Mouse (Mus musculus) thymus, postnatal 4 days (tissue): Measurements from ENCODE around the gene Asna1.

Experiments used
- DNase-seq: peaks from one replicate; pipeline ENCODE4 v3.0.0; 2021

The Asna1 gene

GRCm38 (mm10) chr8:85025098-85025932 lies at the start of gene Asna1:
Gene Asna1, minus strand, starts transcription at chr8:85025281.
- peak; percentile 86 for DNase-seq

DNA sequence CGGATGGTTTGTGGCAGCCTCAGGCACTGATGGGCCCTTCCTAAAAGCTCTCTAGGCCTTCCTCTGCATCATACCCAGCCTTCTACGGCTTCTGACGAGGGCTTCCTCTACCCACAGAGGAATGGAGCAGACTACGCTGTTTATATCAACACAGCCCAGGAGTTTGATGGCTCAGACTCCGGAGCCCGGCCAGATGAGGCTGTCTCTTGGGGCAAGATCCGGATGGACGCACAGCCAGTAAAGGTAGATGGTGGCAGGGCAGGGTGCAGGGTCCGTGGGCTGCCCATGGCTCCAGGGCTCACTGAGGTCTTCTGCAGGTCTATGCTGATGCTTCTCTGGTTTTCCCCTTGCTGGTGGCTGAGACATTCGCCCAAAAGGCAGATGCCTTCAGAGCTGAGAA lies 49.5 kb upstream of the Asna1 start:
- no peak for DNase-seq

DNA sequence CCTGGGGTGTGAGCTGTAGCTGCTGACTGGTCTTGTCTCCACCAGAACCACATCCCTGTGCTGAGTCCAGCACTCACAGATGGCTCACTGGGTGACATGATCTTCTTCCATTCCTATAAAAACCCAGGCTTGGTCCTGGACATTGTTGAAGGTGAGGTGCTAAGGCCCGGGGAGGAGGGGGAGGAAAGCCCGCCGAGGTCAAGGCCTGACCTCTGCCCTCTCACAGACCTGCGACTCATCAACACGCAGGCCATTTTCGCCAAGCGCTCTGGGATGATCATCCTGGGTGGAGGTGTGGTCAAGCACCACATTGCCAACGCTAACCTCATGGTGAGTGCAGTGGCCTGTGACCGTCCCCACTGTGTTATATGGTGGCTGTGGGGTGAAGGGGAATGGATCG lies 49.1 kb upstream of the Asna1 start:
- DNase-seq = no peak

DNA sequence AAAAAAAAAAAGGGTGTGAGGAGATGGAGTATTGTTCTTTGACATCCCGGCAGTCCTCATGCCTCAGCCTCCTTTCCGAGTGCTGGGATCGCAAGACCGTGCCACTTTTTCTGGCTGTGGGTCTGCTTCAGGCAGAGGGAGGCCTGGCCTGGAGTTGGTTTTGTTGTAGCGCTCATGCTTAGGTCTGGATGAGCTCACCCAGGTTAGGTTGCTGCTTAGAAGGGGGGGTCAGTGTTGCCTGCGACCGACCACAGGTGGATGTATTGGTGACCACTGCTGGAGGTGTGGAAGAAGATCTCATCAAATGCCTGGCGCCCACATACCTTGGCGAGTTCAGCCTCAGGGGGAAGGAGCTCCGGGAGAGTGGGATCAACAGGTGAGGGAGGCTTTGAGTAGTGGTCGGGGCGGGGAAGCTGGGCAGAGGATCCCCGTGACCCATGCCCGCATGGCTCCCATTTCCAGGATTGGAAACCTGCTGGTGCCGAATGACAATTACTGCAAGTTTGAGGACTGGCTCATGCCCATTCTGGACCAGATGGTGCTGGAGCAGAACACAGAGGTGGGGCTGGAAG lies 48.0 kb upstream of the Asna1 start:
- no peak for DNase-seq

DNA sequence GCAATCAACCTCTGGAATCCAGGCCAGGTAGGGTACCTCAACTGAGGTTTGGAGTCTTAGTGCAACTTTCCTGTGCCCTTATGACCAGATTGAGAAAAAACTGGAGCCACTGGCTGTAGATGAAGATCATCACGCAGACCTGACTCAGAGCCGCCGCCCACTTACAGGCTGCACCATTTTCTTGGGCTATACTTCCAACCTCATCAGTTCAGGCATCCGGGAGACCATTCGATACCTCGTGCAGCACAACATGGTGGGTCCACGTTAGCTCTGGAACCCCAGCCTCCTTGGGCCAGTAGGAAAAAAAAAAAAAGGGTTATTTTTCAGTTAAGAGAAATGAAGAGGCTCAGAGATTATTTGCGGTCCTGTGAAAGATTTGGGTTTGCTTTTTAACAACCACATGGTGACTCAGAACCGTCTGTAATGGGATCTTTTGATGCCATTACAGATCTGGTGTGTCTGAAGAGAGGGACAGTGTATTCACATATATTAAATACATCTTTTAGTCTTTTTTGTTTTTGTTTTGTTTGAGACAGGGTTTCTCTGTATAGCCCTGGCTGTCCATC lies 47.4 kb upstream of the Asna1 start:
- peak; percentile 43 for DNase-seq

GRCm38 (mm10) chr8:85071514-85072281 lies 46.6 kb upstream of the Asna1 start, which contains the start of gene Dhps:
Gene Dhps, plus strand, starts transcription at chr8:85071757.
- DNase-seq = peak; percentile 89

GRCm38 (mm10) chr8:85071041-85071440 lies 46.0 kb upstream of the Asna1 start:
- DNase-seq = no peak

GRCm38 (mm10) chr8:85067982-85068381 lies 42.9 kb upstream of the Asna1 start, which contains the start of gene Gm5741:
Gene Gm5741, minus strand, starts transcription at chr8:85067982.
- DNase-seq = no peak

DNA sequence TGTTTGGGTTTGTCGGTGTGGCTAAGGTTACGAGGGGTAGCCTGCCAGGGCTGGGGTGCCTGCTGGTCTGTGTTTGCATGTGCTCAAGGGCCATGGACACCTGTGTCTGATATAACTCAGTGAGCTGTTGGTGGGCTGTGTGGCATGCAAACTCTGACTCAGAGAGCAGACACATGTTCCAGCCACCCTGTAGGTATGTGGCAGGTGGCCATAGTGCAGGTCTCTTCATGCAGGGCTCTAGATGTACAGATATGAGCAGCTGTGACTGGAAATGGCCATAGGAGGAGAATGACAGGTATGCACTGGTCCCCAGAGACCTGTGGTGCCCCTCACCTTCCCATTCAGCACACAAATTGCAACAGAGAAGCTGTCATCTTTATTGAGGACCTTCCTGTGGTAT lies 42.1 kb upstream of the Asna1 start:
- no peak for DNase-seq

- no peak for DNase-seq
Observed at GRCm38 (mm10) chr8:85065213-85065612, 40.1 kb upstream of the Asna1 start.

DNA sequence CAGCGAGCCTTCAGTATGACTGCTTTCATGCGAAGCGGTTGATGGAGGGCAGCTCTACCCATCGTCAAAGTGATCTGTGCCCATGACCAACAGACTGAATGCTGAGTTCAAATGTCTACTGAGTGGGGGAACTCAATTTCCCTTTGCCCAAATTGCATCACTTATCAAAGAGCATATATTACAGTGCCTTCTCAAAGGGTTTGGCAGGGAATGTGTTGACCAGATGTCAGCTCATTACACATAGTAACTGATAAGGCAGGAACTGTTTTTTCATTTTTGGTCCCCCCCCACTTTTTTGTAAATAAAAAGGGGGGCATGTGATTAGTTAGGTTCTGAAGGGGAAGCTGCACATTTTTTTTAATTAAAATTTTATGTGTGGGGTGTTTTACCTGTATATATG lies 37.5 kb upstream of the Asna1 start:
- DNase-seq = no peak

GRCm38 (mm10) chr8:85059879-85060616 lies 35.0 kb upstream of the Asna1 start, which contains the start of gene Fbxw9:
Gene Fbxw9, plus strand, starts transcription at chr8:85060055.
- DNase-seq = peak; percentile 88

GRCm38 (mm10) chr8:85057367-85057766 lies 32.3 kb upstream of the Asna1 start:
- DNase-seq = no peak

GRCm38 (mm10) chr8:85043619-85044018 lies 18.5 kb upstream of the Asna1 start:
- no peak for DNase-seq

DNA sequence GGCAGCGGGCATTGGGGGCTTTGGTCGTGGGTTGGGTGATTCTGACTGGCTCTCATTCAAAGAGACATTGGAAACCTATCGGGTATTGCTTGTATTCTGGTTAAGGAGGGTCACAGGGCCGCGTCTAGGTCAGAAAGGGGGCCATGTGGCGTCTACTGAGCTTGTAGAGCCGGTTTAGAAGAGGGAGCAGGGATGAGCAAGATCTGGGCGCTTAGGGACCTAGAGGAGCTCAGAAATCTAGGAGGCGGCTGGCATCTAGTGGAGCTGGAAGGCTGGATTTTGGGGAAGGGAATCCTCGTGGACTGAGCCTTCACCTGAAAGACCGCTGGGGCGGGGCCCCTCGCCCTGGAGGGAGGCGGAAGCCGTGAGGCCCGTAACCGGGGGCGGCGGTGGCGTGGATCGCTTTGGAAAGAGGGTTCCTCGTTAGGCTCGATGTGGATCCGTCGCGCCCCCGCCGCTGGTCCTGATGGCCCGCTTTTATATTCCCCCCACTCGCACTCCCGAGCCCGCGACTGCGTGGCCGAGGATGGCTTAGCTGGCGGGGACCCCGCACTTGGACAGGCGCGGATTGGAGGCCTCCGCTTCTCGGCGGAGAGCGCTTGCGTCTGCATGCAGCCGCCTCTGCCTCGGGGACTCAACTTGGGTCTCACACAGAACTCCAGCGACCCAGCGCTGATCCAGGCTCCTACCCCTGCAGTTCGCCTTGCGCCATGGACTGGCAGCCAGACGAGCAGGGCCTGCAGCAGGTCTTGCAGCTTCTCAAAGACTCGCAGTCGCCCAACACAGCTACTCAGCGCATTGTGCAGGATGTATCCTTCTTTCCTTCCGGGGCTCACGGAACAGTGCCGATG lies 12.8 kb upstream of the Asna1 start:
- peak; percentile 86 for DNase-seq

- DNase-seq = no peak
Observed at GRCm38 (mm10) chr8:85037366-85037680, 12.2 kb upstream of the Asna1 start.

GRCm38 (mm10) chr8:85036718-85037365 lies 11.8 kb upstream of the Asna1 start, which contains the start of gene Tnpo2:
Gene Tnpo2, plus strand, starts transcription at chr8:85036915.
- DNase-seq = peak; percentile 84

- DNase-seq = no peak
Observed at GRCm38 (mm10) chr8:85036381-85036717, 11.3 kb upstream of the Asna1 start.

DNA sequence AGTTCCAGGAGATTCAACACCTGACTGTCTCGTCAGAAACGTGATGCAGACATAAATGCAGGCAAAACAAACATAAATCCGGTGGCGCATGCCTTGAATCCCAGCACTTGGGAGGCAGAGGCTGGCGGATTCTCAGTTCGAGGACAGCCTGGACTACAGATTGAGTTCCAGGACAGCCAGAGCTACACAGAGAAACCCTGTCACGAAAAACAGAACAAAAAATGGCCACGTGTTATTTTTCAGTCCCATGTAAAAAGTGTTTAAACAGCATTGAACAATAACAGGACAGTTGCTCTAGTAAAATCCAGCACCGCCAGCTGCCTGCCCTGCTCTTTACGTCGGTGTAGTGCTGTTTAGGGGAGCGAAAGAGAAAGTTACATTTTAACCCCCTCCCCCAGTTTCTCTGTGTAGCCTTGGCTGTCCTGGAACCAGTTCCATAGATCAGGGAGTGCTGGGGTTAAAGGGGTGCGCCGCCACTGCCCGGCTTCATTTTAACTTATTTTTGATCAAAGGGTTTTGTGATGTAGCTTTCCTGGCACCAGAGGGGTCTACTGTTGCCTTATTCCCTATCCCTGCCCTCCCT lies 10.7 kb upstream of the Asna1 start:
- DNase-seq = peak; percentile 42

DNA sequence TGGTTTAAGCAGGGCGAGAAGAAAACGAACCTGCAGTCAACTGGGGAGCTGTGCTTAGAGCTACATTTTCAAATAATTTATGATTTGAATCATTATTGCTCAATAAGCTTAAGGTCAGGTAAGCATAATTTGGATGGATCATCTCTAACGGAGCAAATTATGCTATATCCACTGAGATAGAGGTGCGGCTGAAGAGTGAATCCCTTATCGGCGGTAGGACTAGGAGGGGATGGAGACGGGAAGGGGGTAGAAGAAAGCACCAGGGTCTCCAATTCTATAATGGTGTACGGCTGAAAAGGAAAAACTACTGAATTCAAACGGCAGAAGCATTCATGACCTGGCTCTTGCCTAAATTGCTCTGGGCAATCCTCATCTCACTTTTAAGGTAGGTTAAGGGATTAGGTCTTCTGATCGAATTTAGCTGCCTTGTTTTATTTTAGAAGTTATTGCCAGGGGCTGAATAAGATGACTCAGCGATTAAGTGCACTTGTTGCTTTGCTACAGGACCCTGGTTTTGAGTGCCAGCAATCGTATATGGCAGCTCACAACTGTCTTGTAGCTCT lies 10.2 kb upstream of the Asna1 start:
- DNase-seq = no peak
